In genomic region chr14:29814626-29815025, GRCm38 (mm10) we compare ENCODE assay signal across 13 mouse cellular contexts.
DNase-seq lines count a peak whose midpoint lies in the region; ATAC-seq and TF ChIP-seq lines count a peak whose summit lies in the region.
"Had no signal": no experiment of that assay in that cellular context is flagged by ENCODE, and none has a peak within 500 bp of the region (broad histone marks: within the 10 kb centered on the region; RNA-seq: fewer than 3 reads in every experiment).

No protein-coding gene starts in this region.

- no peak overlapping the region for H3K4me2 ChIP-seq in kidney, embryonic 15.5 days
- H3K4me2 ChIP-seq in stomach, postnatal 0 days (replicated peaks; ENCODE audit: low read depth) = no peak overlapping the region
- H3K4me2 ChIP-seq: forebrain, embryonic 15.5 days; liver, embryonic 12.5 days; neural tube, embryonic 15.5 days had no signal

- peak; percentile 29; the same call in 1 of the 2 replicates for ATAC-seq in kidney, embryonic 15.5 days (replicated peaks; ENCODE audit: low FRiP score)
- no peak for ATAC-seq in stomach, postnatal 0 days (ENCODE audit: low FRiP score, low TSS enrichment)
- ATAC-seq: forebrain, embryonic 15.5 days; liver, embryonic 12.5 days had no signal

- DNase-seq in cerebellum, postnatal 10 days = peak; percentile 50 to 53
- DNase-seq in cerebellum, adult 18-20 months = no peak
- peak; percentile 4 to 12 for DNase-seq in left cerebral cortex, postnatal 36 days (ENCODE audit: low spot score in 2 of 2)
- DNase-seq in left cerebral cortex, adult 11 months (ENCODE audit: low spot score) = no peak
- peak; percentile 18 to 33 for DNase-seq in layer of hippocampus, postnatal 10 days (ENCODE audit: low spot score in 2 of 2)
- no peak for DNase-seq in stomach, postnatal 0 days (ENCODE audit: low spot score)
- DNase-seq in spleen, postnatal 14 days (ENCODE audit: low spot score in 2 of 2) = no peak
- DNase-seq: adrenal gland, postnatal 14 days; heart, postnatal 4 days had no signal

- no peak overlapping the region for H3K9ac ChIP-seq in kidney, embryonic 15.5 days
- no peak overlapping the region for H3K9ac ChIP-seq in stomach, postnatal 0 days (ENCODE audit: low read length)
- H3K9ac ChIP-seq: forebrain, embryonic 15.5 days; liver, embryonic 12.5 days; neural tube, embryonic 15.5 days had no signal

- WGBS in kidney, embryonic 15.5 days = 48% methylated on average over 4 of the region's 4 CpGs
- 53% methylated on average over 4 of the region's 4 CpGs for WGBS in stomach, postnatal 0 days

- no peak for TF ChIP-seq EP300 in stomach, postnatal 0 days (optimal IDR thresholded peaks at IDR 0.05)

- TF ChIP-seq CTCF in stomach, postnatal 0 days (IDR thresholded peaks at IDR 0.05; ENCODE audit: low read depth) = no peak

- no peak overlapping the region for H3K4me3 ChIP-seq in kidney, embryonic 15.5 days (replicated peaks)
- no peak overlapping the region for H3K4me3 ChIP-seq in stomach, postnatal 0 days (ENCODE audit: low read depth, low read length)
- H3K4me3 ChIP-seq: forebrain, embryonic 15.5 days; liver, embryonic 12.5 days; neural tube, embryonic 15.5 days had no signal

- H3K4me1 ChIP-seq in kidney, embryonic 15.5 days = 0 out of 2 replicates have a peak, but pooled peaks cover 6% of the 10 kb centered on the region
- H3K4me1 ChIP-seq in stomach, postnatal 0 days (replicated peaks; ENCODE audit: control insufficient read depth, insufficient read depth) = no peaks in the 10 kb centered on the region
- H3K4me1 ChIP-seq: forebrain, embryonic 15.5 days; liver, embryonic 12.5 days; neural tube, embryonic 15.5 days had no signal

- H3K27ac ChIP-seq in kidney, embryonic 15.5 days = no peak overlapping the region
- no peak overlapping the region for H3K27ac ChIP-seq in stomach, postnatal 0 days (replicated peaks)
- H3K27ac ChIP-seq: forebrain, embryonic 15.5 days; liver, embryonic 12.5 days; neural tube, embryonic 15.5 days had no signal

- no peaks in the 10 kb centered on the region for H3K9me3 ChIP-seq in kidney, embryonic 15.5 days (replicated peaks)
- no peaks in the 10 kb centered on the region for H3K9me3 ChIP-seq in stomach, postnatal 0 days (ENCODE audit: control insufficient read depth, low read length)
- H3K9me3 ChIP-seq: forebrain, embryonic 15.5 days; liver, embryonic 12.5 days; neural tube, embryonic 15.5 days had no signal

- H3K27me3 ChIP-seq in kidney, embryonic 15.5 days = no peaks in the 10 kb centered on the region
- no peaks in the 10 kb centered on the region for H3K27me3 ChIP-seq in stomach, postnatal 0 days (ENCODE audit: control insufficient read depth, insufficient read depth, low read length)
- H3K27me3 ChIP-seq: forebrain, embryonic 15.5 days; liver, embryonic 12.5 days; neural tube, embryonic 15.5 days had no signal

- no peaks in the 10 kb centered on the region for H3K36me3 ChIP-seq in kidney, embryonic 15.5 days
- no peaks in the 10 kb centered on the region for H3K36me3 ChIP-seq in stomach, postnatal 0 days (ENCODE audit: control insufficient read depth, insufficient read depth, low read length)
- H3K36me3 ChIP-seq: forebrain, embryonic 15.5 days; liver, embryonic 12.5 days; neural tube, embryonic 15.5 days had no signal

- intact Hi-C loops in left cerebral cortex, postnatal 36 days (cut with DNase I) = loop anchor here (5.0 kb wide), 1 partner anchor 92 kb away; the partner anchor contains the start of gene Cacna2d3

Comparison
In these comparisons a context has a peak if more than half of its experiments do, and no peak if none do; other contexts are left out.
1. DNase-seq: peak in cerebellum, postnatal 10 days (2 of 2), left cerebral cortex, postnatal 36 days (2 of 2) and layer of hippocampus, postnatal 10 days (2 of 2); none in cerebellum, adult 18-20 months (0 of 2), left cerebral cortex, adult 11 months (single experiment), stomach, postnatal 0 days (single experiment) and spleen, postnatal 14 days (0 of 2).